Mouse (Mus musculus): ENCODE measurements around the gene 1700003E16Rik. TPM values are rescaled to one million over a fixed set of nuclear protein-coding genes. Genes with fewer than 3 reads are reported as not detected.
"Not testable (repeated sequence)": the region's sequence is repeated elsewhere in the genome, so short reads cannot be mapped to it uniquely, and the experiment has no call there.

Gene 1700003E16Rik
- polyA plus RNA-seq, 1 experiment from 2014 or later, result 6.1 TPM

DNA sequence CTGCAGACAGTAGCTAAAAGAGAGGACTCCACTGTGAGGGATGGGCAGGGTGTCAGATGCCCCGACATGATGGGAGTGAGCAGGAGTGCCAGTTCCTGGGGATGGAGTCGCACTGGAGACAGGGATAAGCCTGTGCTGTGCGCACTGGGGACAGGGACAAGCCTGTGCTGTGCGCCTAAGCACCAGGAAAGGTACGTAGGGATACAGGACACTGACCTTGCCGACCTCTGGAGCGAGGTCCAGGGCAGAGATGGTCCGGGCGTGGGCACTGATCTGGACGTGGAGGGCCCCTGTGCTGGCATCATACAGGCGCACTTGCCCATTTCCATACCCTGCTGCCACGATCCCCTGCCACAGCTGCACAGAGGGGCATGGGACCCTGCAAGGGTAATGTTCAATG is 3.2 kb upstream of the 1700003E16Rik start:
- H3K9ac ChIP-seq (replicated peaks; ENCODE audit: low read depth), result no peak overlapping the region
- H3K36me3 ChIP-seq (ENCODE audit: insufficient read depth, low read length), result no peaks in the 10 kb centered on the region; the same call in 1 of the 2 replicates
- DNase-seq (ENCODE audit: low spot score), result no peak
- no peak overlapping the region for H3K4me2 ChIP-seq (replicated peaks; ENCODE audit: low read depth, low read length)
- no peaks in the 10 kb centered on the region for H3K9me3 ChIP-seq (ENCODE audit: low read length)
- no peak overlapping the region for H3K4me3 ChIP-seq (ENCODE audit: low read depth, low read length)
- ATAC-seq, result no peak
- 87% methylated on average over 12 of the region's 12 CpGs for WGBS
- H3K27ac ChIP-seq (ENCODE audit: low read length), result no peak overlapping the region
- no peak for TF ChIP-seq CTCF (IDR thresholded peaks at IDR 0.05)
- TF ChIP-seq EP300 (IDR thresholded peaks at IDR 0.05), result no peak
- H3K27me3 ChIP-seq (replicated peaks; ENCODE audit: insufficient read depth, low read length), result no peaks in the 10 kb centered on the region
- H3K4me1 ChIP-seq (ENCODE audit: insufficient read depth, low read depth, low read length), result 0 out of 2 replicates have a peak, but pooled peaks cover 2% of the 10 kb centered on the region

DNA sequence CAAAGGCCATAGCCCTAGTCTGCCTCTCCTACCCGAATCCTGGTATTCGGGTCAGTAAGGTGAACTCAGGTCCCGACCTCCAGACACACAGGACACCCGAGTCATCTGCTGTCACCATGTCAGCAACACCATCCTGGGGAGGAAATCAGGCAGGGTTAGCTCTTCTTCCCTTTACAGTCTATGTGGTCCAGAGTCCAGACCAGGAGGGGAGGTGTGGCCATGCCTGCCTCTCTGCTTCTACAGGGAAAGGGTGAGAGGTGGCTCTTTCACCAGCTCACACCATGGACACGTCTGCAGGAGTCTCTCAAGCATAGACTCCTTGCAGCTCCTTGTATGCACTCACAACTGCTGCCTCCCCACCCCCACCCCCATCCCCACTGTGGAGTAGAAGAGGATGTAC is 2.7 kb upstream of the 1700003E16Rik start:
- DNase-seq (ENCODE audit: low spot score), result no peak
- no peaks in the 10 kb centered on the region for H3K36me3 ChIP-seq (ENCODE audit: insufficient read depth, low read length)
- H3K27ac ChIP-seq (ENCODE audit: low read length), result no peak overlapping the region
- H3K4me1 ChIP-seq (ENCODE audit: insufficient read depth, low read depth, low read length), result 0 out of 2 replicates have a peak, but pooled peaks cover 2% of the 10 kb centered on the region
- H3K4me3 ChIP-seq (ENCODE audit: low read depth, low read length), result no peak overlapping the region
- no peak overlapping the region for H3K4me2 ChIP-seq (replicated peaks; ENCODE audit: low read depth, low read length)
- no peaks in the 10 kb centered on the region for H3K9me3 ChIP-seq (ENCODE audit: low read length)
- no peaks in the 10 kb centered on the region for H3K27me3 ChIP-seq (replicated peaks; ENCODE audit: insufficient read depth, low read length)
- 56% methylated on average over 5 of the region's 5 CpGs for WGBS
- no peak overlapping the region for H3K9ac ChIP-seq (replicated peaks; ENCODE audit: low read depth)
- no peak for ATAC-seq
- TF ChIP-seq EP300 (IDR thresholded peaks at IDR 0.05), result no peak
- TF ChIP-seq CTCF (IDR thresholded peaks at IDR 0.05), result no peak

- H3K4me3 ChIP-seq (ENCODE audit: low read depth, low read length), result peak overlapping the region; percentile 37
- no peak overlapping the region; the same call in 1 of the 2 replicates for H3K9ac ChIP-seq (replicated peaks; ENCODE audit: low read depth)
- H3K27ac ChIP-seq (ENCODE audit: low read length), result no peak overlapping the region
- no peak for DNase-seq (ENCODE audit: low spot score)
- H3K4me1 ChIP-seq (ENCODE audit: insufficient read depth, low read depth, low read length), result 0 out of 2 replicates have a peak, but pooled peaks cover 2% of the 10 kb centered on the region
- no peaks in the 10 kb centered on the region for H3K36me3 ChIP-seq (ENCODE audit: insufficient read depth, low read length)
- no peaks in the 10 kb centered on the region for H3K9me3 ChIP-seq (ENCODE audit: low read length)
- H3K27me3 ChIP-seq (replicated peaks; ENCODE audit: insufficient read depth, low read length), result no peaks in the 10 kb centered on the region
- peak overlapping the region; percentile 72 for H3K4me2 ChIP-seq (replicated peaks; ENCODE audit: low read depth, low read length)
- WGBS, result 7% methylated on average over 23 of the region's 23 CpGs
- ATAC-seq, result no peak
- no peak for TF ChIP-seq EP300 (IDR thresholded peaks at IDR 0.05)
- TF ChIP-seq CTCF (IDR thresholded peaks at IDR 0.05), result no peak
Observed at GRCm38 (mm10) chr6:83155552-83156238, 509 bp upstream of the 1700003E16Rik start.

DNA sequence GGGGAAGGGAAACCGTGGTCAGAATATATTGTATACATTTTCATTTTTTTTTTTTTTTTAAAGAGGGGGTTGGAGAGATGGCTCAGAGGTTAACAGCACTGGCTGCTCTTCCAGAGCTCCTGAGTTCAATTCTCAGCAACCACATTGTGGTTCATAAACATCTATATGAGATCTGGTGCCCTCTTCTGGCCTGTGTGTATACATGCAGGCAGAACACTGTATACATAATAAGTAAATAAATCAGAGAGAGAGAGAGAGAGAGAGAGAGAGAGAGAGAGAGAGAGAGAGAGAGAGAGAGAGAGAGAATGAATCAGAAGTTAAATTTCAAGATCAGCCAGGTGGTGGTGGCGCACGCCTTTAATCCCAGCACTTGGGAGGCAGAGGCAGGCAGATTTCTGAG is 3.3 kb downstream of the 1700003E16Rik start:
- H3K4me3 ChIP-seq (ENCODE audit: low read depth, low read length); H3K36me3 ChIP-seq (ENCODE audit: insufficient read depth, low read length); H3K4me2 ChIP-seq (replicated peaks; ENCODE audit: low read depth, low read length); H3K27me3 ChIP-seq (replicated peaks; ENCODE audit: insufficient read depth, low read length); H3K9ac ChIP-seq (replicated peaks; ENCODE audit: low read depth); H3K27ac ChIP-seq (ENCODE audit: low read length); H3K9me3 ChIP-seq (ENCODE audit: low read length); H3K4me1 ChIP-seq (ENCODE audit: insufficient read depth, low read depth, low read length): not testable (repeated sequence)
- 33% methylated on average over 3 of the region's 3 CpGs for WGBS
- peak; percentile 75 for TF ChIP-seq CTCF (IDR thresholded peaks at IDR 0.05)
- DNase-seq (ENCODE audit: low spot score), result peak; percentile 82
- ATAC-seq, result peak; percentile 40

GRCm38 (mm10) chr6:83161442-83161841 is 5.2 kb downstream of the 1700003E16Rik start:
- no peak overlapping the region for H3K9ac ChIP-seq (replicated peaks; ENCODE audit: low read depth)
- H3K4me2 ChIP-seq (replicated peaks; ENCODE audit: low read depth, low read length), result peak overlapping the region; percentile 65
- H3K36me3 ChIP-seq (ENCODE audit: insufficient read depth, low read length), result no peaks in the 10 kb centered on the region
- H3K9me3 ChIP-seq (ENCODE audit: low read length), result no peaks in the 10 kb centered on the region
- ATAC-seq, result no peak
- H3K27ac ChIP-seq (ENCODE audit: low read length), result no peak overlapping the region
- H3K4me3 ChIP-seq (ENCODE audit: low read depth, low read length), result no peak overlapping the region
- 0 out of 2 replicates have a peak, but pooled peaks cover 6% of the 10 kb centered on the region for H3K27me3 ChIP-seq (replicated peaks; ENCODE audit: insufficient read depth, low read length)
- H3K4me1 ChIP-seq (ENCODE audit: insufficient read depth, low read depth, low read length), result peaks cover 7% of the 10 kb centered on the region; the same call in 1 of the 2 replicates
- TF ChIP-seq CTCF (IDR thresholded peaks at IDR 0.05), result no peak
- TF ChIP-seq EP300 (IDR thresholded peaks at IDR 0.05), result no peak
- 6% methylated on average over 19 of the region's 19 CpGs for WGBS
- no peak for DNase-seq (ENCODE audit: low spot score)

DNA sequence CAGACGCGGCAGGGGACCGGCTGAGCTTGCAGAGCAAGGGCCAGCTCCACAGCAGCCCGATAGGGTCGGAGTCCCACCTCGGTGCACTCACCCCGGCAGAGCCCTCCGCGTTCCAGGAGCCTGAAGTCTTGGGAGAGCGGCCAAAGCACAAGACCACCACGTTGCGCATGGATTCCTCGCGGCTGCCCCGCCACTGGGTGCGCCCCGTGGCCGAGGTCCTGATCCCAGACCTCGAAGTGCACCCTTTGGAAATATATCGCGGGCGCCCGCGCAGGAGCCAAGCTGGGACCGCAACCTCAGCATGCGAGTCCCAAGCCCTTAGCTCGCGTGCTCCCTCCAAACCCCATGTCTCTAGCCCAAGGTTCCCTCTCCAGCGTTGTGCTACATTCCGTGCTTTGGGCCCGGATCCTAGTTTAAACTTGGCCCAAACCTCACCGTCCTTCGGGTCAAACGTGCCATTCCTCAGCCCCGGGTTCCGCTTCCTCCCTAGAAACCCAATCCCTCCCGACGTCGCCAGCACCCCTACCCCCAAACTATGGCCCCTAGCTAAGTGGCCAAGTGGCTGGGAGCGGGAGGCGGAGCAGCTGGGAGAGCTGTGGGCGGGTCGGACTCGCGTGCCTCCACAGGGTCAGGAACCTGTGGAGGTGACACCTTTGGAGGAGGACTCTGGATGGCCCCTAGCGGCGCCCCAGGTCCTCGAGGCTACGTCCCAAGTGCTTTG is 5.9 kb downstream of the 1700003E16Rik start:
- DNase-seq (ENCODE audit: low spot score) (peak; percentile 54), ATAC-seq (0 out of 2 replicates have a peak, but pooled peaks have one; percentile 11)
- no peak overlapping the region for H3K27ac ChIP-seq (ENCODE audit: low read length)
- H3K9ac ChIP-seq (replicated peaks; ENCODE audit: low read depth), result 0 out of 2 replicates have a peak overlapping the region, but pooled peaks have one; percentile 10
- H3K4me3 ChIP-seq (ENCODE audit: low read depth, low read length), result peak overlapping the region; percentile 34
- 0 out of 2 replicates have a peak, but pooled peaks cover 6% of the 10 kb centered on the region for H3K27me3 ChIP-seq (replicated peaks; ENCODE audit: insufficient read depth, low read length)
- H3K4me1 ChIP-seq (ENCODE audit: insufficient read depth, low read depth, low read length), result peaks cover 11% of the 10 kb centered on the region; the same call in 1 of the 2 replicates
- 1% methylated on average over 49 of the region's 49 CpGs for WGBS
- H3K4me2 ChIP-seq (replicated peaks; ENCODE audit: low read depth, low read length), result peak overlapping the region; percentile 65
- no peaks in the 10 kb centered on the region for H3K36me3 ChIP-seq (ENCODE audit: insufficient read depth, low read length)
- H3K9me3 ChIP-seq (ENCODE audit: low read length), result no peaks in the 10 kb centered on the region
- TF ChIP-seq EP300 (IDR thresholded peaks at IDR 0.05) (no peak), CTCF (IDR thresholded peaks at IDR 0.05) (no peak)

All from lung, postnatal 0 days (tissue).